ENCODE assay signal across 23 mouse cellular contexts in genomic region chrX:129413628-129414000, GRCm38 (mm10).
DNase-seq lines count a peak whose midpoint lies in the region; ATAC-seq and TF ChIP-seq lines count a peak whose summit lies in the region.
"Had no signal": no experiment of that assay in that cellular context is flagged by ENCODE, and none has a peak within 500 bp of the region (broad histone marks: within the 10 kb centered on the region; RNA-seq: fewer than 3 reads in every experiment).

No protein-coding gene starts in this region.

- H3K4me3 ChIP-seq in heart, postnatal 0 days (ENCODE audit: low read depth, low read length), result no peak overlapping the region
- H3K4me3 ChIP-seq: forebrain, embryonic 12.5 days; heart, embryonic 15.5 days; left cerebral cortex, adult 2 months; limb, embryonic 10.5 days; lung, embryonic 15.5 days; midbrain, embryonic 10.5 days had no signal

- no peak overlapping the region for H3K9ac ChIP-seq in heart, postnatal 0 days (replicated peaks; ENCODE audit: low read depth, low read length)
- H3K9ac ChIP-seq: forebrain, embryonic 12.5 days; heart, embryonic 15.5 days; lung, embryonic 15.5 days had no signal

- H3K4me1 ChIP-seq in heart, postnatal 0 days (ENCODE audit: control insufficient read depth, insufficient read depth), result no peaks in the 10 kb centered on the region
- H3K4me1 ChIP-seq: forebrain, embryonic 12.5 days; heart, embryonic 15.5 days; limb, embryonic 10.5 days; lung, embryonic 15.5 days; midbrain, embryonic 10.5 days had no signal

- no peak for DNase-seq in cerebellum, adult 8-10 months
- peak; percentile 5 for DNase-seq in heart, postnatal 0 days (ENCODE audit: low spot score)
- no peak for DNase-seq in heart, postnatal 14 days
- DNase-seq in retina, embryonic 14.5 days (ENCODE audit: low spot score), result peak; percentile 1
- DNase-seq in retina, postnatal 1 day, result no peak
- no peak for DNase-seq in frontal cortex, postnatal 10 days (ENCODE audit: low spot score in 2 of 2)
- no peak for DNase-seq in urinary bladder, postnatal 10 days (ENCODE audit: low spot score)
- DNase-seq: adrenal gland, postnatal 14 days; gastrocnemius, postnatal 14 days; kidney, postnatal 4 days; layer of hippocampus, adult 9-11 months; thymus, postnatal 25 days had no signal

- H3K9me3 ChIP-seq in heart, postnatal 0 days (replicated peaks; ENCODE audit: control insufficient read depth, low read length), result no peaks in the 10 kb centered on the region
- H3K9me3 ChIP-seq: forebrain, embryonic 12.5 days; heart, embryonic 15.5 days; limb, embryonic 10.5 days; lung, embryonic 15.5 days; midbrain, embryonic 10.5 days had no signal

- TF ChIP-seq EP300 in heart, postnatal 0 days (IDR thresholded peaks at IDR 0.05; ENCODE audit: low read depth), result no peak

- intact Hi-C loops in heart, postnatal 14 days (cut with DNase I), result no loop called here

- H3K36me3 ChIP-seq in heart, postnatal 0 days (replicated peaks; ENCODE audit: control insufficient read depth, insufficient read depth, low read length), result no peaks in the 10 kb centered on the region
- H3K36me3 ChIP-seq: forebrain, embryonic 12.5 days; heart, embryonic 15.5 days; limb, embryonic 10.5 days; lung, embryonic 15.5 days; midbrain, embryonic 10.5 days had no signal

- H3K4me2 ChIP-seq in heart, postnatal 0 days (ENCODE audit: low read depth, low read length), result no peak overlapping the region
- H3K4me2 ChIP-seq: forebrain, embryonic 12.5 days; heart, embryonic 15.5 days; liver, embryonic 11.5 days; lung, embryonic 15.5 days had no signal

- H3K27ac ChIP-seq in heart, postnatal 0 days (ENCODE audit: low read depth), result peak overlapping the region; percentile 39; the same call in 1 of the 2 replicates
- H3K27ac ChIP-seq: forebrain, embryonic 12.5 days; heart, embryonic 15.5 days; left cerebral cortex, adult 2 months; limb, embryonic 10.5 days; lung, embryonic 15.5 days; midbrain, embryonic 10.5 days had no signal

- no peaks in the 10 kb centered on the region for H3K27me3 ChIP-seq in heart, postnatal 0 days (ENCODE audit: control insufficient read depth, insufficient read depth, low read length)
- H3K27me3 ChIP-seq: forebrain, embryonic 12.5 days; heart, embryonic 15.5 days; lung, embryonic 15.5 days had no signal

- peak; percentile 47 for ATAC-seq in cerebellum, adult (ENCODE audit: insufficient number of reproducible peaks, low FRiP score, low TSS enrichment)
- ATAC-seq in heart, postnatal 0 days (ENCODE audit: insufficient read depth, low read depth), result peak; percentile 53; the same call in 1 of the 2 replicates
- ATAC-seq: hindbrain, embryonic 16.5 days; intestine, embryonic 16.5 days; Patski had no signal

- TF ChIP-seq CTCF in heart, postnatal 0 days (IDR thresholded peaks at IDR 0.05; ENCODE audit: low read depth), result no peak

Comparison
In these comparisons a context has a peak if more than half of its experiments do, and no peak if none do; other contexts are left out.
1. DNase-seq: peak in heart, postnatal 0 days (single experiment) and retina, embryonic 14.5 days (single experiment); none in cerebellum, adult 8-10 months (single experiment), heart, postnatal 14 days (0 of 2), retina, postnatal 1 day (single experiment), frontal cortex, postnatal 10 days (0 of 2) and urinary bladder, postnatal 10 days (single experiment).